Mouse (Mus musculus): ENCODE data around the gene Rpl22l1.
"Not testable (repeated sequence)": the region's sequence is repeated elsewhere in the genome, so short reads cannot be mapped to it uniquely, and the experiment has no call there.

Gene Rpl22l1

GRCm38 (mm10) chr3:28841886-28842649 is 36.8 kb downstream of the Rpl22l1 start:
- DNase-seq = no peak

- no peak for DNase-seq
Observed at GRCm38 (mm10) chr3:28843231-28843630, 38.0 kb downstream of the Rpl22l1 start.

- DNase-seq = no peak
Observed at GRCm38 (mm10) chr3:28847115-28847514, 41.9 kb downstream of the Rpl22l1 start.

GRCm38 (mm10) chr3:28852174-28852573 is 46.9 kb downstream of the Rpl22l1 start:
- DNase-seq = not testable (repeated sequence)
